Mouse (Mus musculus): ENCODE data around the gene Araf. TPM values are rescaled to one million over a fixed set of nuclear protein-coding genes. Genes with fewer than 3 reads are reported as not detected.

The Araf gene
- 281 and 285 TPM in 2 replicates for polyA plus RNA-seq (2015; fragmentation: Nextera tagmentation; extraction: Ambion mirVana)

DNA sequence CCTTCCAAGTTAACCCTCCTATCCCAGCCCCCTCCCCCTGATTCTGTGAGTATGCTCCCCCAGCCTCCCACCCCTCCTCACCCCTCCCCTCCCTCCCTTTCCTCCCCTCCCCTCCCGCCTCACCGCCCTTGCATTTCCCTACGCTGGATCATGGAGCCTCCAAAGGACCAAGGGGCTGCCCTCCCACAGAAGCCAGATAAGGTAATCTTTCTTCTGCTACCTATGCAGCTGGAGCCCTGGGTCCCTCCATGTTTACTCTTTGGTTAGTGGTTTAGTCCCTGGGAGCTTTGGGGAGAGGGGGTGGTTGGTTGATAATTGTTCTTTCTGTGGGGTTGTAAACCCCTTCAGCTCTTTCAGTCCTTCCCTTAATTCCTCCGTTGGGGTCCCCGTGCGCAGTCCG lies at the start of gene Araf:
Gene Araf, plus strand, starts transcription at position 134 of the 400 bp plus-strand sequence.
- H3K9ac ChIP-seq: peak within 1 kb of the TSS; percentile 76
- peak; percentile 72 for ATAC-seq (ENCODE audit: low FRiP score)
- H3K36me3 ChIP-seq: no peaks in the 10 kb centered on the region
- no peaks in the 10 kb centered on the region for H3K27me3 ChIP-seq
- 19% methylated on average over 5 of the region's 7 CpGs for WGBS
- H3K4me2 ChIP-seq: peak within 1 kb of the TSS; percentile 52
- H3K9me3 ChIP-seq: no peaks in the 10 kb centered on the region
- no peaks in the 10 kb centered on the region for H3K4me1 ChIP-seq (replicated peaks)
- H3K4me3 ChIP-seq: peak within 1 kb of the TSS; percentile 44
- H3K27ac ChIP-seq: peak within 1 kb of the TSS; percentile 94

DNA sequence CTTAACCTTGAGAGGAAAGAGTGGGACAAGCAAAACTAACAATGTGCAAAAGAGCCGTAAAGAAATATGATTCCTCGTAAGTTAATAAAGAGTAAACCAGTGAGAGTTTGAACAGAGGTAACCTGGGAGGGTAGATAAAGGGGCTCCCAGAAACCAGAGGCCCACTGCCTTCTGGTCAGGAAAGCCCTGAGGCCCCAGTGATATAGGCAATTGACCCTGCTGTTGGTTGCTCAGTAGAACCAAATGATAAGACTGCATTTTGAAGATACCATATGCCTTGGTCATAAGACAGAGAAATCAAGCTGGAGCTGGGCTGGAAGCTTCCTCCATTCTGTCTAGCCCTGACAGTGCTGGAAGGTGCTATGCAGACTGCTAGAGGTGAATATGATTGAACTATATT lies 48.8 kb upstream of the Araf start:
- H3K36me3 ChIP-seq: no peaks in the 10 kb centered on the region
- H3K4me3 ChIP-seq: no peak overlapping the region
- no peak for ATAC-seq (ENCODE audit: low FRiP score)
- WGBS: 98% methylated on average over 2 of the region's 2 CpGs
- H3K9me3 ChIP-seq: no peaks in the 10 kb centered on the region
- H3K4me2 ChIP-seq: no peak overlapping the region
- H3K9ac ChIP-seq: no peak overlapping the region
- H3K27me3 ChIP-seq: no peaks in the 10 kb centered on the region
- H3K4me1 ChIP-seq (replicated peaks): no peaks in the 10 kb centered on the region
- H3K27ac ChIP-seq: no peak overlapping the region

DNA sequence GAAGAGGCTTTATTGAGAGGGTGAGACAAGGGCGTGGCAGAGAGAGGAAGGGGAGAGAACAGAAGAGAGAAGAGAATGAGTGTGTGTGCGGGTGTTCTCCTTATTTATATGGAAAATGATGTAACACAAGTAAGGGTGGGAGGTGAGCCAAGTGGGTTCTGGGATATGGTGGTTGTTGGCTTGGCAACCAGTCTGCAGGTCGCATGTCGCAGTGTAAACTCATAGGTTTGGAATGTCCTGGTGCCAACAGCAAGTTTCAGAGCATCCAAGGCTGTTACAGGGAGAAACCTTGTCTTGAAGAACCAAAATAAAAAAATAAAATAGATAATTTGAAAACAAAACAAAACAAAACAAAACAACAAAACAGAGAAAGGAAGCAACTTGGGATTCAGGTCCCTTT lies 36.4 kb upstream of the Araf start:
- 82% methylated on average over 4 of the region's 4 CpGs for WGBS
- H3K36me3 ChIP-seq: no peaks in the 10 kb centered on the region
- ATAC-seq (ENCODE audit: low FRiP score): no peak

DNA sequence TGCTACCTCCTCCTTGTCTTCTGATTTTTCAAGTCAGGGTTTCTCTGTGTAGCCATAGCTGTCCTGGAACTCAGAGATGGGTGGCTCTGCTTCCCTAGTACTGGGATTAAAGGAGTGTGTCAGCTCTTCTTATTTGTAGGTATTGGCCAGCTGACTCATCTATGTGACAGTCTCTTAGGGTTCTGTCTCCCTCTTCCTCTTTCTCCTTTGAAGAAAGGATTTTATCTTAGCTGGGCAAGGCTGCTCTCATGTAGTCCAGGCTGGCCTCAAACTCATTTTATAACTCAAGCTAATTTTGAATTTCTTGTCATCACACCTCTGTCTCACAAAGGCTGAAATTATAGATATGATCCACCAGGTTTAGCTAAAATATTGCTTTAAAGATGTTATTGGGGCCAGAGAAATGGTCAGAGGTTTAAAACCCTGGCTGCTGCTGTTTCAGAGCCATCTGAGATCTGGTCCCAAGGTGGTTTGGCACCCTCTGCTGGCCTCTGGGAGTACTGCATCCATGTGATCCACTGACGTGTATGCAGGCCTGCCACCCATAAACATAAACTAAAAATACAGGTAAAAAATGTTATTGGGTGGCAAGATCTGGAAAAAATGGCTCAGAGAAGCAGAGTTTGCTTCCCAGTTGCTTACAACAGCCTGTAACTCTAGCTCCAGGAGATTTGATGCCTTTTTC lies 26.8 kb upstream of the Araf start:
- no peak overlapping the region for H3K4me2 ChIP-seq
- no peak; the same call in 1 of the 2 replicates for ATAC-seq (ENCODE audit: low FRiP score)
- no peaks in the 10 kb centered on the region for H3K36me3 ChIP-seq
- no peak overlapping the region for H3K9ac ChIP-seq
- no peaks in the 10 kb centered on the region for H3K4me1 ChIP-seq (replicated peaks)
- H3K9me3 ChIP-seq: no peaks in the 10 kb centered on the region
- 0% methylated on average over 1 of the region's 1 CpGs for WGBS
- no peak overlapping the region for H3K4me3 ChIP-seq
- no peaks in the 10 kb centered on the region for H3K27me3 ChIP-seq
- no peak overlapping the region for H3K27ac ChIP-seq

More for the DNA sequence above, 36.4 kb upstream of the Araf start:
- no peaks in the 10 kb centered on the region for H3K27me3 ChIP-seq
- H3K9ac ChIP-seq: no peak overlapping the region
- H3K27ac ChIP-seq: no peak overlapping the region
- no peaks in the 10 kb centered on the region for H3K4me1 ChIP-seq (replicated peaks)
- no peak overlapping the region for H3K4me3 ChIP-seq
- no peaks in the 10 kb centered on the region for H3K9me3 ChIP-seq
- no peak overlapping the region for H3K4me2 ChIP-seq

DNA sequence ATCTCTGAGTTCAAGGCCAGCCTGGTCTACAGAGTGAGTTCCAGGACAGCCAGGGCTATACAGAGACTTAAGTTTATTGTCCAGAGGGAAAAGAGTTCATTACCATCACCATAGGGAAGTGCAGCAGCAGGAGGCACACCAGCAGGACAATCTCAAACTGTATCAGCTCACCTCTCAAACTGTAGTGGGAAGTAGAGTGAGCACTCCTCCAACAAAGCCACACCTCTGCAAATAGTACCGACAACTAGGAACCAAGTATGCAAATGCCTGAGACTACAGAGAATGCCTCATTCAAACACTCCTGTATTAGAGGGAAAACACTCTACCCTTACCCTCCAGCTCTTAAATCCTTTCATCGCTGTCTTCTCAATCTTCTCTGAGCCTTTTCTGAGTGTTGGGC lies 25.9 kb upstream of the Araf start:
- WGBS: 64% methylated on average over 2 of the region's 2 CpGs
- Histone ChIP-seq H3K4me2 (no peak overlapping the region), H3K27me3 (no peaks in the 10 kb centered on the region), H3K4me1 (replicated peaks) (no peaks in the 10 kb centered on the region), H3K4me3 (no peak overlapping the region), H3K36me3 (no peaks in the 10 kb centered on the region), H3K9me3 (no peaks in the 10 kb centered on the region), H3K9ac (no peak overlapping the region), H3K27ac (no peak overlapping the region)
- ATAC-seq (ENCODE audit: low FRiP score): no peak

DNA sequence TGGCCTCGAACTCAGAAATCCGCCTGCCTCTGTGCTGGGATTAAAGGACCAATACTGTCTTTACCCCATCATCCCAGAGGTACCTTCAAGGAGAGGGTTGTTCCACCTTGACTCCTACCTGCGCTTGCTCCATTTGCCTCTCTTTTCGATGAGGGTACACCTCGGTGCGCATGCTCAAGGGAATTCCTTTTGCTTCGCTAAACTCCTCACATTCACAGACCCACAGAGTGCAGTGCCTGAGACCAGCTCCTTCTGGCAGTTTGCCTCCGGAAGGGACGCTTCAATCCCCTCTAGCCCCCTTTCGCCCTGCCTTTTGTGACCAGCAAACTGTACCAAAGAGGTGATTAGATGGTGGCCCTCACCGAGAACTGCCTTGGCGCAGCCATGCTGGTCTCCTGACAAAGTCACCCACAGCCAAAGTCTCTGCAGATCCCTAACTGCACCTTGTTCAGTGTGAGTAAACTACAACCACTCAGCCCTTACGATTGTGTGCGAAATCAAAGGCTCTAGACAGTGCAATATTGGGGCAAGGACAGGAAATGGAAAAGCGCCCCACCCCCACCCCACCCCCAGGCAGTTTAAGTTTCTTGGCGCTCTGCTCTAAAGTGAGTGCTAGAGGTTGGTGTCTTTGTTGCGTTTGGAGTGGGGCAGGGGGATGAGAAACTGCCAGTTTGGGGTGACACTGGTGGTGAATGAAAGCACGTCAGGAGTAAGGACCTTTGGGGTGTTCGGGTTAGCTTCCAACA lies 22.2 kb upstream of the Araf start:
- WGBS: 65% methylated on average over 19 of the region's 19 CpGs
- Histone ChIP-seq H3K27me3 (no peaks in the 10 kb centered on the region), H3K9ac (no peak overlapping the region), H3K9me3 (no peaks in the 10 kb centered on the region), H3K4me1 (replicated peaks) (no peaks in the 10 kb centered on the region), H3K4me3 (no peak overlapping the region), H3K4me2 (no peak overlapping the region), H3K27ac (no peak overlapping the region), H3K36me3 (no peaks in the 10 kb centered on the region)
- no peak for ATAC-seq (ENCODE audit: low FRiP score)

DNA sequence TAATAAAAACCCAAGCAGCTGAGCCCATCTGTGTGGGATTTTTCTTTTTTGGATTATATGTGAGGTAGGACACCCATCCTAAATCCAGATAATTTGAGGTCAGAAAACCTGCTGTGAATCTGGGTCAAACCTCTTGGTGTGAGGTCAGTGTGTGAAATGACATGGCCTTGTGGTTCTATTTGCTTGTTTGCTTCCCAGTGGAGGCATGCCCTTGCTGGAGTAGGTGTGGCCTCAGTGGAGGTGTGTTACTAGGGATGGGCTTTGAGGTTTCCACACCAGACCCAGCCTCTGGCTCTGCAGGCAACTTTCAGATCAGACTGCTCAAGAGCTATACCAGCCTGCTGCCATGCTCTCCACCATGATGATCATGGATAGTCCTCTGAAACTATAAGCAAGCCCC lies 20.0 kb upstream of the Araf start:
- Histone ChIP-seq H3K4me1 (replicated peaks) (no peaks in the 10 kb centered on the region), H3K9me3 (no peaks in the 10 kb centered on the region), H3K27ac (no peak overlapping the region), H3K9ac (no peak overlapping the region), H3K4me2 (no peak overlapping the region), H3K27me3 (no peaks in the 10 kb centered on the region), H3K36me3 (no peaks in the 10 kb centered on the region), H3K4me3 (no peak overlapping the region)
- ATAC-seq (ENCODE audit: low FRiP score): no peak

DNA sequence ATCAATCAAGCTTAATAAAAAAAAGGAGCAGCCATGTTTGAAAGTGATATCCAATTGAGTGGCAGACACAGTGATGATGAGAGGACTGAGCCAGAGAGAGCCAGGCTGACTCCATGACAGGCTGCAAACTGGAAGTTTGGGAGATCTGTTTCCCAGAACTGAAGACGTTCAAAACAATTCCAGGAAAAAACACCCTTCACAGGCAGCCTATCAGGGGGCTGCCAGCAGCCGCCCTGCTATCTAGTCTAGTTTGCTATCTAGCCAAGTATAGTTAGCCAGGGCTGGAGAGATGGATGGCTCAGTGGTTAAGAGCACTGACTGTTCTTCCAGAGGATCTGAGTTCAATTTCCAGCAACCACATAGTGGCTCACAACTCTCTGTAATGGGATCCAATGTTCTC lies 10.3 kb upstream of the Araf start:
- 97% methylated on average over 2 of the region's 2 CpGs for WGBS
- no peak for ATAC-seq (ENCODE audit: low FRiP score)
- no peaks in the 10 kb centered on the region for H3K4me1 ChIP-seq (replicated peaks)
- H3K4me3 ChIP-seq: no peak overlapping the region
- H3K9ac ChIP-seq: no peak overlapping the region
- H3K4me2 ChIP-seq: no peak overlapping the region
- no peaks in the 10 kb centered on the region for H3K36me3 ChIP-seq
- no peak overlapping the region for H3K27ac ChIP-seq
- H3K27me3 ChIP-seq: no peaks in the 10 kb centered on the region
- H3K9me3 ChIP-seq: no peaks in the 10 kb centered on the region

DNA sequence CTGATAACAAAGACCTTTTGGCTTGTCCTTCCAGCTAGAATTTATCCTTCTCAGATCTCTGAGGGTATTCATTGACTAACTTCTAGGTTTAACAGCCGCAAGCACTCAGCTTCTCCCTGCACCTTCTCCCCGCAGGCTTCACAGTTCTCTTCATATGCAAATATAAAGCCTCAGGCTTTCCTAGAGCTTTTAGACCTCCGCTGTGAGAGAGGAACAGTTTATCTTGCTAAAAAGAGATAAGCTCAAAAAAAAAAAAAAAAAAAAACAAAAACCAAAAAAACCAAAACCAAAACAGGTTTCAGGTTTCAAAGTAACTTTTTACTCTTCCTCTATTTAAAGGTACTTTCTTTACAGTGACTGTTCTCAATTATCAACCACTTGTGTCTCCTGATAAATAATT lies 5.2 kb upstream of the Araf start:
- no peak for ATAC-seq (ENCODE audit: low FRiP score)
- H3K4me3 ChIP-seq: no peak overlapping the region
- H3K27me3 ChIP-seq: no peaks in the 10 kb centered on the region
- H3K9ac ChIP-seq: no peak overlapping the region
- H3K4me1 ChIP-seq (replicated peaks): no peaks in the 10 kb centered on the region
- 26% methylated on average over 3 of the region's 3 CpGs for WGBS
- no peak overlapping the region for H3K27ac ChIP-seq
- H3K9me3 ChIP-seq: no peaks in the 10 kb centered on the region
- H3K36me3 ChIP-seq: no peaks in the 10 kb centered on the region
- no peak overlapping the region for H3K4me2 ChIP-seq

DNA sequence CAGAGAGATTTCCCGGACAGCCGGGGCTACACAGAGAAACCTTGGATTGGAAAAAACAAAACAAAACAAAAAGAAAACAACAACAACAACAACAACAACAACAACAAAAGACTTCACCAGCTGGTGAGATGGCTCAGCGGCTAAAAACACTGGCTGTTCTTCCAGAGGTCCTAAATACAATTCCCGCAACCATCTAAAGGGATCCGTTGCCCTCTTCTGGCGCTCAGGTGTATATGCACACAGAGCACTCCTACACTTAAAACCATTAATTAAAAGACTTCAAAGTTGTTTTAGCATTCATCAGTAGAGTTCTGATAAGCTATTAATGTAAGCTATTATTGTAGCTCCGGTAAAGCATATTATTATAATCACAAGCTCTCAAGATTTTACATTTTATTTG lies 4.4 kb upstream of the Araf start:
- H3K4me1 ChIP-seq (replicated peaks): no peaks in the 10 kb centered on the region
- H3K36me3 ChIP-seq: no peaks in the 10 kb centered on the region
- WGBS: 55% methylated on average over 7 of the region's 7 CpGs
- no peak overlapping the region for H3K9ac ChIP-seq
- H3K4me2 ChIP-seq: no peak overlapping the region
- H3K27ac ChIP-seq: no peak overlapping the region
- no peak for ATAC-seq (ENCODE audit: low FRiP score)
- no peak overlapping the region for H3K4me3 ChIP-seq
- no peaks in the 10 kb centered on the region for H3K9me3 ChIP-seq
- no peaks in the 10 kb centered on the region for H3K27me3 ChIP-seq

DNA sequence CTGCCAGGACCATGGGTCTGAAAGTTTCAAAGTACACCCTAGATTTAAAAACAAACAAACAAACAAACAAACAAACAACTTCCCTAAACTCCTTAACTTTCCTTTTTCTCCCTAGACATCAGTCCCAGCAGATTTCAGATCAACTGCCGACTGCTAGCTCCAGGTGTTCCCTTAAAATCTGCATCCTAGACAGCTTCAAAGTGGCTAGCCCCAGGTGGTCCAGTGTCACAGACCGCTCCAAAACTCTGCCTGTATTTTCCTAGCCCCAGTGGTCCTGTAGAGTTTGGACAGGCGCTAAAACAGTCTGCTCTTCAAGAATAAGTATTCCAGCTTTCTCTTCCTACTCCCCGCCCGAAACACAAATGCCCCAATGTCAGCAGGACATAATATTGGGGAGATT lies 3.4 kb upstream of the Araf start:
- Histone ChIP-seq H3K4me2 (no peak overlapping the region), H3K4me1 (replicated peaks) (no peaks in the 10 kb centered on the region), H3K27ac (no peak overlapping the region), H3K36me3 (no peaks in the 10 kb centered on the region), H3K4me3 (no peak overlapping the region), H3K9me3 (no peaks in the 10 kb centered on the region), H3K27me3 (no peaks in the 10 kb centered on the region), H3K9ac (no peak overlapping the region)
- no peak for ATAC-seq (ENCODE audit: low FRiP score)
- WGBS: 30% methylated on average over 5 of the region's 5 CpGs

DNA sequence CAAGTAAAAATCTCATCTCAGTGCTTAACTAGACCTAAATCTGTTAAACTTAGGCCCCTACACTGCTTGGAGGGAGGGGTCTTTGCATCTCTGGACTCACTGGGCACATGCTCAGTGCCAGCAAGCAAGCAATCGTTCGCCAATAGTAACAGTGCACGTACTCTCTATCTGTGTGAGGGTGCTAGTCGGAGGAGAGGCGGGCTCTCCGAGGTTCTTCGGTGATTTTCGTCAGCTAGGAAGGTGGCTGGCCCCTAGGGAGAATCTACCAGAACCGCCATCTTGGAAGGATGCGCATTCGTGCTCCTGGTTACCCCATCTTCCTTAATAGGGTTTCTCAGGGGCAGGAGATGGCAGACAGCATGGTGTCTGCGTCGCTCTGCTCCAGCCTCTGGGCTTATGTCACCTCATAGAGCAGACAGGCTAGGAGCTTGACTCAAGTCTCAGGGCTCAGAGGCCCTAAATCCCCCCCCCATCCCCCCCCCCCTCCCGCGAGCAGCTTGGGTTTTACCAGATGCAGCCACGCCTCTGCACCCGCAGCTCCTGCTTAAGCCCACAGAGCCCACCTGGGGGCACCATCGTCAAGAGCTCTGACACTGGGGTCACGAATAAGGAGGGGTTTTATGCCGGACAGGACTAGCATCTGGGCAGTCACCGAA lies 655 bp downstream of the Araf start:
- WGBS: 12% methylated on average over 17 of the region's 21 CpGs
- H3K9ac ChIP-seq: peak overlapping the region; percentile 76
- H3K36me3 ChIP-seq: no peaks in the 10 kb centered on the region
- peak overlapping the region; percentile 94 for H3K27ac ChIP-seq
- H3K9me3 ChIP-seq: no peaks in the 10 kb centered on the region
- H3K4me3 ChIP-seq: peak overlapping the region; percentile 44
- peak; percentile 99 for ATAC-seq (ENCODE audit: low FRiP score)
- H3K4me1 ChIP-seq (replicated peaks): no peaks in the 10 kb centered on the region
- H3K4me2 ChIP-seq: peak overlapping the region; percentile 52
- H3K27me3 ChIP-seq: no peaks in the 10 kb centered on the region

Data from hindbrain, embryonic 13.5 days (tissue).